Mouse (Mus musculus): ENCODE results near the gene Ihh.

Gene Ihh

DNA sequence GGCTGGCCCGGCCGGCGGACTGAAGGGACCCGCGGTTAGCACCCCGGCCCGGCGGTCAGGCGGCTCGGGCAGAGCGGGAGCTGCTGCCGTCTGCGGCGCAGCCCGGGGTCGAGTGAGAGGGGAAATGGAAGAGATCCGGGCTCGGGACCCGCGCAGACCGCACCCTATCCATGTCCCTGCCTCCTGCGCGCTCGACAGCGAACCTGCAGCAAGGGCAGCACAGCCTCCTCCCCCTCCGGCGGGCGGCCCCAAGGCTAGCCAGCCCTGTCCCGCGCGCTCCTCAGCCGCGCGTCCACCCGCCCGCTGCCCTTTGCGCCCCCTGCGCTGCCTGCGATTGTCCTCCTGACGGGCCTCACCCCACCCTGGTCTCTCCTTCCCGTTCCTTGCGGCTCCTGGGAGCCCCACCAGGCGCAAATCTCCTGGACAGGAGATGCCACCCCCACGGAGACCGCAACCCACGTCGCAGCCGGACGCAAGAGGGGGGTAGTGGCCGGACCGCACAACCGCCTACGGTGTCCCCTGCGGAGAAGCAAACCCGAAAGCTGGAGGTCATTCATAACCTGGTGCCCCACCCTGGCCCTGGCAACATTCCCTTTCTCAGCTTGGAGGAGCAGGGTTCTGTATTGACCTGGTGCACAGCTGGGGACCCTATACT is at the start of gene Ihh:
Gene Ihh, minus strand, starts transcription at position 117 of the 655 bp plus-strand sequence.
- 2% methylated on average over 55 of the region's 55 CpGs for WGBS

DNA sequence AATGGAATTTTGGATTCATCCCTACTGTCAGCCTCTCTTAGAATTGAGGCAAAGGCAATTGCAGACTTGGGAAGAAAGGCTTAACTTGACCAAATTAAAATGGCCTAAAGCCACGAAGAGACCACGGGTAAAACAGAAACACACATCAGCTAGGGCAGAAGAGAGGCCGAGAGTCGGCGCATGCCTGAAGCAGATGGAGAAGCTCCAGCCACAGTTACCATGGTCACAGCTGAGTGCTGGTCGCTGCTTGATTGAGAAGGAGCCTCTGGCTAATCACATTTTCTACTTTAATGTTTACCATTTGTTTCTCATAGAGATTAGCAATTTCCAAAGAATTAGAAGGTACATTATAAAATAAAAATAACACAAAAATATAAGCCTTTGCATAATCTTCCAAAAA is 49.7 kb upstream of the Ihh start:
- WGBS: 63% methylated on average over 6 of the region's 6 CpGs

GRCm38 (mm10) chr1:75000496-75000895 is 49.0 kb upstream of the Ihh start:
- WGBS: 0% methylated on average over 1 of the region's 1 CpGs

- whole genome bisulfite sequencing: 89% methylated on average over 5 of the region's 5 CpGs
Observed at GRCm38 (mm10) chr1:74999173-74999572, 47.7 kb upstream of the Ihh start.

- WGBS: 82% methylated on average over 2 of the region's 2 CpGs
Observed at GRCm38 (mm10) chr1:74997231-74997630, 45.8 kb upstream of the Ihh start.

GRCm38 (mm10) chr1:74977001-74977400 is 25.5 kb upstream of the Ihh start:
- WGBS: 92% methylated on average over 8 of the region's 8 CpGs

- WGBS: 100% methylated on average over 1 of the region's 1 CpGs
Observed at GRCm38 (mm10) chr1:74975936-74976335, 24.5 kb upstream of the Ihh start.

- 92% methylated on average over 6 of the region's 6 CpGs for WGBS
Observed at GRCm38 (mm10) chr1:74973590-74973989, 22.1 kb upstream of the Ihh start.

GRCm38 (mm10) chr1:74971353-74972050 is 20.0 kb upstream of the Ihh start:
- WGBS: 84% methylated on average over 4 of the region's 4 CpGs

- 80% methylated on average over 8 of the region's 8 CpGs for WGBS
Observed at GRCm38 (mm10) chr1:74967962-74968580, 16.6 kb upstream of the Ihh start.

GRCm38 (mm10) chr1:74964494-74965215 is 13.2 kb upstream of the Ihh start:
- 26% methylated on average over 16 of the region's 16 CpGs for WGBS

GRCm38 (mm10) chr1:74962853-74963227 is 11.4 kb upstream of the Ihh start:
- 96% methylated on average over 5 of the region's 5 CpGs for whole genome bisulfite sequencing

DNA sequence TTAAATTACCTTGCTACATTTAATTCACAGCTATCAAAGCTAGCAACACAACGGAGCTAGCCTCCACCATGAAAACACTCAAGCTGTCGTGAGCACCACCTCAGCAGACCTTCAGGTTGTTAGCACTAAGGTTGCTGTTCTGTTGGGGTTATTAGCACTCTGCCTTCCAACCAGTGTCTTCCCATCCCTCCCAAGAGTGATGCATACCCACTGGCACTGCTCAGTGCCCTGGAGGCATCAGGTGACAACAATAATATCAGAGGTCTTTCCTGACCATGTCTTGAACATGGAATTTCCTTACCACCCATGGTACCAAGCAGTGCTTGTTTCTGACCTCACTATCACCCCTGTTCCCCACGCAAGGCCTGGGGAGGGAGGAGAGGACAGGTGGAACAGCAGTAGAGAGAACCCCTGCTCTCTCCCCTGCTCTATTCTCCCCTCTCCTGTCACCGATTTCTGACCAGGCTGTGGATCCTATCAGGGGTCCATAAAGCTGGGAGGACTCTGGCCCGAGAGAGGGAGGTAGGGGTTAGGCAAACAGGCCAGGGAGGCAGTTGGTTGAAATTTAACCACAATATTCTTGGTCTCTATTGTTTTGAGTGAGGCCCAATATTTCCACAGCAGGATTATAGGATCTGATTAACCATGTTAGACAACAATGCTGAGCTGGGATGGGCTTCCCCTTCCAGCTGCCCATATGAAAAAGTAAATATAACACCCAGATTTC is 10.8 kb upstream of the Ihh start:
- WGBS: 87% methylated on average over 5 of the region's 5 CpGs

GRCm38 (mm10) chr1:74961722-74962121 is 10.2 kb upstream of the Ihh start:
- WGBS: 94% methylated on average over 7 of the region's 7 CpGs

- 86% methylated on average over 7 of the region's 7 CpGs for WGBS
Observed at GRCm38 (mm10) chr1:74960059-74960458, 8.6 kb upstream of the Ihh start.

DNA sequence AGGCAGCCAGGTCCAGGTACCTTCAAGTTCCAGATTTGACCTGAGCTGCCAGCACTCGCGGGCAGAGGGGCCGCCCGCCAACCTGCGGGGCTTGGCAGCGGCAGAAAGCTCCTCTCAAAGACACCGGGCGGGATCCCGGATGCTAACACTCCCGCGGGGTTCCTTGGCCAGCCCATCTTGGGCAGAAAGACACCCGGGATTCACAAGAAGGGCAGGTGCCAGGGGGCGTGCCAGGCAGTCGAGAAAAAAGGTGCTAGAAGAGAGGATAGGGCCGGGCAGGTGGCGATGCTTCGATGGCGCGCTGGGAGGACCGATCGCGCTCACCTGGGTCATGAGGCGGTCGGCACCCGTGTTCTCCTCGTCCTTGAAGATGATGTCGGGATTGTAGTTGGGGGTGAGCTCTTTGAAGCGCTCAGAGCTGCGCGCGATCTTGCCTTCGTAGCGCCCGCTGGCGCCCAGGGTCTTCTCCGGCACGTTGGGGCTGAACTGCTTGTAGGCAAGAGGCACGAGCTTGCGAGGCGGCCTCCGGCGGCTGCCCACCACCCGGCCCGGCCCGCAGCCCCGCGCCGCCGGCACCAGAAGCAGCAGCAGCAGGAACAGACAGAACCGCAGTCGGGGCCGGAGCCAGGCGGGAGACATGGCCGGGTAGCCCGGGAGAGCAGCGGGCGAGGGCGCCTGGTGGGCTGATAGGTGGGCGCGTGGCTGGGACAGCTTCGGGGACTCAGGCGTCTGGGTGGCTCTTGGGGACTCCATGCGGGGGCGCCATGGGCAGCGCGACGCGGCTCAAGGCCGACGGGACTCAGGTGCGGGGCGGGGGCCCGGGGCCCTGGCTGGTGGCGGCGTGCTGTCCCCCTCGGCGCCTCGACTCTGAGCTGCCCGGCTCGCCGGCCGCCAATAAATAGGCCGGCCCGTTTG is 639 bp downstream of the Ihh start:
- 2% methylated on average over 83 of the region's 84 CpGs for WGBS

GRCm38 (mm10) chr1:74950066-74950465 is 1.4 kb downstream of the Ihh start:
- 1% methylated on average over 16 of the region's 16 CpGs for WGBS

DNA sequence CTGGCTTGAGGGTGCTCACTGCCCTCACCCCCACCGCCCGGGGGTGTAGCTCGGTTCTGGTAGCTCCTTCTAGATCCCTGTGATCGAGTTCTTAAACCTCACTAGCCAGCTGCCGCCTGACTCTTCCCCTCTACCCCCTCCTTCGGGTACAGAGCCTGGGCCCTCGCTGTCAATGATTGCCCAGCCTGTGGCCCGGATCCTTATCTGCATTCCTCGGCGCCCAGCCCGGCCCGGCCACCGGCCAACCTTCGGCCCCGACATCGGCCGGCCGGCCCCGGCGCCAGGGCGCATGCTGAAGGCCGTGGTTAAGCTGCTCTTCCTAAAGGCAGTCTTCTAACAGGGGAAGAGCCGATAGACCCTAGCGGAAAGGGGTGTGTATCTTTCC is 1.8 kb downstream of the Ihh start:
- WGBS: 8% methylated on average over 24 of the region's 24 CpGs

DNA sequence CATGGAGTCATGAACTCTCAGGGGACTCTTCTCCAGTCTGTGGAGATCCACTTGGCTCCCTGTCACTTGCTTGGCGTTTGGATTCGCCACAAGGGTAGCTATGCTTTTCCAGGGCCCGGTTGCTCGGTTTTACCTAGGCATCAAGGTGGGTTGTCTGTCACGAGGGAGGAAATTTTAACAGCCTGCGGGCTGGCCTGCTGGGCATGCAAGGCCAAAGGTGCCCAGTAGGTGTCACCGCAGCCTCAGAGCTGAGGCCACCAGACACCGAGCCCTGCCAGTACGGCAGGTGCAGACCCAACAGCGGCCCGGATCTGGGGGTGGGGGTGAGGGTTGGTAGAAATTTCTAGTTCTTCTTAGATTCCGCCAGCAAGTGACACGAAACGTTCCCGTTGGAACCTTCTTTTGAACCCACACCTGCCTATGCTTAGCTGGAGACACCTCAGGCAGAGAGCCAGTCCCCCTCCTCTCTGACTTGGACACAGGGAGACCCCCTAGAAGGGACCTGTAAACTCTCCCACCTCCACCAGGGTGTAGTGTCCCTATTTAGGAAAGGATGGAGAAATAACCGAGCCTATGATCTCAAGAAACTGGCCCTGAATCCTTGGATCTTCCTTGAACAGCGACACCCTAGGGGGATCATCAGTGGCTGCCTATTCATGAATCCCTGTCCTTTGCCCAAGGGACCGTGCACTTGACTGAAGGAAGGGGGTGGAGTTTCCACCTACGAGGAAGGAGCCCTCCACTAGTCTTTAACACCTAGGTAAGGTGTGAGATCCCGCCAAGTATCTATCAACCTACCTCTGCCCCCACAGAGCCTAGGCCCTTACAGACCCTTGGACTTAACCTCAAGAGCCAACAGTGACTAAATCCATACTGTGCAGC is 2.4 kb downstream of the Ihh start:
- WGBS: 8% methylated on average over 20 of the region's 20 CpGs

All from cerebral cortex, adult 2 months (tissue).